Comparison of ENCODE assay signal across 9 mouse cellular contexts in genomic region chr3:123322147-123322546, GRCm38 (mm10). TPM values are rescaled to one million over a fixed set of nuclear protein-coding genes. Genes with fewer than 3 reads are reported as not detected.
DNase-seq lines count a peak whose midpoint lies in the region; ATAC-seq lines count a peak whose summit lies in the region.
"Had no signal": no experiment of that assay in that cellular context is flagged by ENCODE, and none has a peak within 500 bp of the region (broad histone marks: within the 10 kb centered on the region; RNA-seq: fewer than 3 reads in every experiment).

No protein-coding gene starts in this region.

- no peaks in the 10 kb centered on the region for H3K9me3 ChIP-seq in heart, embryonic 13.5 days
- H3K9me3 ChIP-seq in midbrain, embryonic 14.5 days (ENCODE audit: control insufficient read depth, low read length): no peaks in the 10 kb centered on the region
- H3K9me3 ChIP-seq: lung, embryonic 15.5 days had no signal

- no peak overlapping the region for H3K9ac ChIP-seq in heart, embryonic 13.5 days
- no peak overlapping the region for H3K9ac ChIP-seq in midbrain, embryonic 14.5 days (replicated peaks; ENCODE audit: low read length)
- H3K9ac ChIP-seq: lung, embryonic 15.5 days had no signal

- H3K27me3 ChIP-seq in heart, embryonic 13.5 days (replicated peaks): no peaks in the 10 kb centered on the region
- H3K27me3 ChIP-seq in midbrain, embryonic 14.5 days (ENCODE audit: control insufficient read depth, insufficient read depth, low read length): no peaks in the 10 kb centered on the region
- H3K27me3 ChIP-seq: lung, embryonic 15.5 days had no signal

- intact Hi-C loops in gastrocnemius, postnatal 36 days (cut with DNase I): loop anchor here (2.0 kb wide), 1 partner anchor 153 kb away; no protein-coding TSS in a partner anchor

- peaks cover 46% of the 10 kb centered on the region for H3K4me1 ChIP-seq in heart, embryonic 13.5 days
- H3K4me1 ChIP-seq in midbrain, embryonic 14.5 days (ENCODE audit: control insufficient read depth, insufficient read depth, low read length): no peaks in the 10 kb centered on the region

- H3K36me3 ChIP-seq in heart, embryonic 13.5 days: peaks cover 39% of the 10 kb centered on the region
- H3K36me3 ChIP-seq in midbrain, embryonic 14.5 days (ENCODE audit: control insufficient read depth, insufficient read depth, low read length): no peaks in the 10 kb centered on the region

- H3K4me3 ChIP-seq in heart, embryonic 13.5 days: no peak overlapping the region
- H3K4me3 ChIP-seq in midbrain, embryonic 14.5 days (replicated peaks; ENCODE audit: low read depth, low read length): no peak overlapping the region
- H3K4me3 ChIP-seq: lung, embryonic 15.5 days had no signal

- H3K4me2 ChIP-seq in heart, embryonic 13.5 days: no peak overlapping the region
- no peak overlapping the region for H3K4me2 ChIP-seq in midbrain, embryonic 14.5 days (ENCODE audit: low read length)
- H3K4me2 ChIP-seq: lung, embryonic 15.5 days had no signal

- WGBS in heart, embryonic 13.5 days: 42% methylated on average over 1 of the region's 1 CpGs
- 21% methylated on average over 1 of the region's 1 CpGs for WGBS in midbrain, embryonic 14.5 days

- no peak for ATAC-seq in heart, embryonic 13.5 days (ENCODE audit: extremely low read depth, insufficient number of reproducible peaks, low FRiP score, low TSS enrichment)
- ATAC-seq in midbrain, embryonic 14.5 days (ENCODE audit: low FRiP score, low TSS enrichment): peak; percentile 59

- DNase-seq in layer of hippocampus, adult 9-10 months (ENCODE audit: low spot score): peak; percentile 61
- no peak for DNase-seq in layer of hippocampus, adult 8-10 months (ENCODE audit: low spot score in 2 of 2)
- DNase-seq in ES-CJ7 (ENCODE audit: low read depth, low spot score) (peak; percentile 46), adipocyte (ENCODE audit: low spot score) (peak; percentile 80)
- DNase-seq in midbrain, embryonic 14.5 days: peak; percentile 87
- DNase-seq in adrenal gland, adult 18-20 months (ENCODE audit: low spot score in 2 of 2): no peak
- no peak for DNase-seq in gastrocnemius, postnatal 36 days

- H3K27ac ChIP-seq in heart, embryonic 13.5 days (replicated peaks): 0 out of 2 replicates have a peak overlapping the region, but pooled peaks have one; percentile 15
- no peak overlapping the region for H3K27ac ChIP-seq in midbrain, embryonic 14.5 days (replicated peaks; ENCODE audit: low read depth, low read length)
- H3K27ac ChIP-seq: lung, embryonic 15.5 days had no signal

RNA-seq across cellular contexts. Expression of gene Sec24d, which starts 54.9 kb away (rescaled TPM):
- total RNA-seq in layer of hippocampus, adult 8-10 months (2022): 10 to 100 TPM; 21.0 to 29.2 (median 27.2) TPM
- 67.2 and 70.4 TPM in 2 replicates for polyA plus RNA-seq in heart, embryonic 13.5 days (2015; fragmentation: Nextera tagmentation; extraction: Ambion mirVana)
- 7.2 and 12.0 TPM in 2 replicates for polyA plus RNA-seq in midbrain, embryonic 14.5 days (2014; fragmentation: Nextera tagmentation; extraction: Ambion mirVana)
- 100 to 1,000 TPM in 1 of 2 experiments, 10 to 100 TPM in 1; 45.0 to 159 TPM for total RNA-seq in adrenal gland, adult 18-20 months (2021)
- 1 to 10 TPM; 8.2 to 8.4 TPM for total RNA-seq in gastrocnemius, postnatal 36 days (2021)

Comparison
In these comparisons a context has a peak if more than half of its experiments do, and no peak if none do; other contexts are left out.
1. DNase-seq: peak in layer of hippocampus, adult 9-10 months (single experiment), ES-CJ7 (single experiment), adipocyte (single experiment) and midbrain, embryonic 14.5 days (single experiment); none in layer of hippocampus, adult 8-10 months (0 of 2), adrenal gland, adult 18-20 months (0 of 2) and gastrocnemius, postnatal 36 days (0 of 2).